Mouse (Mus musculus) embryonic facial prominence, embryonic 15.5 days (tissue): ENCODE results near the gene Fxn. TPM values are rescaled to one million over a fixed set of nuclear protein-coding genes. Genes with fewer than 3 reads are reported as not detected.
"Not testable (repeated sequence)": the region's sequence is repeated elsewhere in the genome, so short reads cannot be mapped to it uniquely, and the experiment has no call there.

Experiments used
- ATAC-seq: fragments of 200-750 bp; cut with Nextera tagmentation; 2 replicates; pipeline ENCODE4 v1.8.0; 2017; ENCODE audit warnings: low read depth, moderate TSS enrichment; ENCODE audit not compliant: insufficient number of reproducible peaks, low FRiP score, low TSS enrichment
- H3K27ac ChIP-seq: fragments of 300-500 bp; sonication (generic); replicated peaks from 2 replicates; pipeline ENCODE4 v1.5.1; 2015; ENCODE audit warnings: mild to moderate bottlenecking, inconsistent platforms
- H3K27me3 ChIP-seq: fragments of 300-500 bp; sonication (generic); 2 replicates; pipeline ENCODE4 v1.6.1; 2015; ENCODE audit warnings: inconsistent platforms
- H3K36me3 ChIP-seq: fragments of 300-500 bp; sonication (generic); 2 replicates; pipeline ENCODE4 v1.6.1; 2015; ENCODE audit warnings: mild to moderate bottlenecking, inconsistent platforms
- H3K4me1 ChIP-seq: fragments of 300-500 bp; sonication (generic); 2 replicates; pipeline ENCODE4 v1.6.1; 2015; ENCODE audit warnings: inconsistent platforms
- H3K4me2 ChIP-seq: fragments of 300-500 bp; sonication (generic); replicated peaks from 2 replicates; pipeline ENCODE4 v1.6.1; 2015; ENCODE audit warnings: mild to moderate bottlenecking, inconsistent platforms
- H3K4me3 ChIP-seq: fragments of 300-500 bp; sonication (generic); replicated peaks from 2 replicates; pipeline ENCODE4 v1.5.1; 2015; ENCODE audit warnings: mild to moderate bottlenecking, inconsistent platforms
- H3K9ac ChIP-seq: fragments of 300-500 bp; sonication (generic); 2 replicates; pipeline ENCODE4 v1.6.1; 2015; ENCODE audit warnings: inconsistent platforms
- H3K9me3 ChIP-seq: fragments of 300-500 bp; sonication (generic); replicated peaks from 2 replicates; pipeline ENCODE4 v1.6.1; 2016; ENCODE audit warnings: inconsistent platforms
- WGBS: fragments of 180-500 bp; shearing (Covaris S2); methylation state at CpG from one replicate; pipeline ENCODE4 v1.1.7; 2015; 5-methylcytosine and 5-hydroxymethylcytosine counted together
- polyA plus RNA-seq: library from polyadenylated mRNA; unstranded; fragments of >200 nt; fragmentation: Nextera tagmentation; extraction: Ambion mirVana; gene quantifications from 2 replicates; pipeline ENCODE4 v1.2.1, GENCODE M21; 2015

The Fxn gene
- polyA plus RNA-seq, 1 experiment from 2014 or later: 39.9 TPM

- Histone ChIP-seq H3K4me2 (no peak overlapping the region), H3K27me3 (no peaks in the 10 kb centered on the region), H3K4me1 (peaks cover 5% of the 10 kb centered on the region; the same call in 1 of the 2 replicates), H3K9me3 (no peaks in the 10 kb centered on the region), H3K9ac (no peak overlapping the region), H3K36me3 (no peaks in the 10 kb centered on the region), H3K27ac (no peak overlapping the region), H3K4me3 (no peak overlapping the region)
- no peak for ATAC-seq
- 71% methylated on average over 8 of the region's 8 CpGs for whole genome bisulfite sequencing
Observed at GRCm38 (mm10) chr19:24241271-24241670, 39.1 kb downstream of the Fxn start.

GRCm38 (mm10) chr19:24238011-24238410 is 42.4 kb downstream of the Fxn start:
- Histone ChIP-seq H3K9me3 (no peaks in the 10 kb centered on the region), H3K4me2 (no peak overlapping the region), H3K27ac (no peak overlapping the region), H3K27me3 (no peaks in the 10 kb centered on the region), H3K4me1 (peaks cover 5% of the 10 kb centered on the region; the same call in 1 of the 2 replicates), H3K9ac (no peak overlapping the region), H3K4me3 (no peak overlapping the region), H3K36me3 (no peaks in the 10 kb centered on the region)
- ATAC-seq: no peak
- 80% methylated on average over 4 of the region's 4 CpGs for WGBS

- WGBS: 86% methylated on average over 1 of the region's 1 CpGs
- H3K9ac ChIP-seq, ATAC-seq: not testable (repeated sequence)
Observed at GRCm38 (mm10) chr19:24232356-24232755, 48.0 kb downstream of the Fxn start.

GRCm38 (mm10) chr19:24225305-24225696 is 55.1 kb downstream of the Fxn start:
- Histone ChIP-seq H3K4me2 (peak overlapping the region; percentile 91), H3K4me3 (peak overlapping the region; percentile 54), H3K9me3 (no peaks in the 10 kb centered on the region), H3K4me1 (peaks cover 16% of the 10 kb centered on the region; the same call in 1 of the 2 replicates), H3K27ac (peak overlapping the region; percentile 75; the same call in 1 of the 2 replicates), H3K36me3 (no peaks in the 10 kb centered on the region), H3K9ac (no peak overlapping the region), H3K27me3 (peaks cover 31% of the 10 kb centered on the region)
- no peak for ATAC-seq
- WGBS: 2% methylated on average over 17 of the region's 17 CpGs

More at GRCm38 (mm10) chr19:24232356-24232755, 48.0 kb downstream of the Fxn start:
- H3K27ac ChIP-seq, H3K4me2 ChIP-seq, H3K27me3 ChIP-seq, H3K36me3 ChIP-seq, H3K4me1 ChIP-seq, H3K4me3 ChIP-seq, H3K9me3 ChIP-seq: not testable (repeated sequence)

GRCm38 (mm10) chr19:24224500-24225304 is 55.7 kb downstream of the Fxn start, which contains the start of gene Tjp2:
TSS of gene Tjp2 (minus strand) at chr19:24225030.
- peak; percentile 60 for ATAC-seq
- Histone ChIP-seq H3K27me3 (peaks cover 31% of the 10 kb centered on the region), H3K9ac (peak within 1 kb of the TSS; percentile 33), H3K36me3 (no peaks in the 10 kb centered on the region), H3K9me3 (no peaks in the 10 kb centered on the region), H3K4me1 (peaks cover 16% of the 10 kb centered on the region; the same call in 1 of the 2 replicates), H3K27ac (peak within 1 kb of the TSS; percentile 75), H3K4me2 (peak within 1 kb of the TSS; percentile 91), H3K4me3 (peak within 1 kb of the TSS; percentile 54)
- under 1% methylated on average over 58 of the region's 59 CpGs for WGBS

- WGBS: 13% methylated on average over 11 of the region's 11 CpGs
- Histone ChIP-seq H3K4me3 (peak overlapping the region; percentile 54), H3K27ac (peak overlapping the region; percentile 75; the same call in 1 of the 2 replicates), H3K27me3 (peaks cover 31% of the 10 kb centered on the region), H3K9ac (no peak overlapping the region), H3K4me2 (peak overlapping the region; percentile 91), H3K9me3 (no peaks in the 10 kb centered on the region), H3K4me1 (peaks cover 16% of the 10 kb centered on the region; the same call in 1 of the 2 replicates), H3K36me3 (no peaks in the 10 kb centered on the region)
- no peak for ATAC-seq
Observed at GRCm38 (mm10) chr19:24223851-24224251, 56.6 kb downstream of the Fxn start.

GRCm38 (mm10) chr19:24221455-24221854 is 59.0 kb downstream of the Fxn start:
- H3K36me3 ChIP-seq: no peaks in the 10 kb centered on the region
- no peak overlapping the region for H3K9ac ChIP-seq
- peaks cover 16% of the 10 kb centered on the region; the same call in 1 of the 2 replicates for H3K4me1 ChIP-seq
- H3K9me3 ChIP-seq: no peaks in the 10 kb centered on the region
- 79% methylated on average over 4 of the region's 4 CpGs for WGBS
- H3K4me2 ChIP-seq: no peak overlapping the region
- H3K4me3 ChIP-seq: no peak overlapping the region
- no peak for ATAC-seq
- no peak overlapping the region for H3K27ac ChIP-seq
- H3K27me3 ChIP-seq: peaks cover 28% of the 10 kb centered on the region

- H3K4me1 ChIP-seq: peaks cover 16% of the 10 kb centered on the region; the same call in 1 of the 2 replicates
- H3K4me2 ChIP-seq: no peak overlapping the region
- WGBS: 45% methylated on average over 14 of the region's 14 CpGs
- no peak overlapping the region for H3K27ac ChIP-seq
- H3K27me3 ChIP-seq: peaks cover 27% of the 10 kb centered on the region
- H3K36me3 ChIP-seq: no peaks in the 10 kb centered on the region
- no peak overlapping the region for H3K9ac ChIP-seq
- no peak for ATAC-seq
- H3K9me3 ChIP-seq: no peaks in the 10 kb centered on the region
- no peak overlapping the region for H3K4me3 ChIP-seq
Observed at GRCm38 (mm10) chr19:24220795-24221445, 59.5 kb downstream of the Fxn start.

- H3K9ac ChIP-seq: no peak overlapping the region
- H3K4me1 ChIP-seq: 0 out of 2 replicates have a peak, but pooled peaks cover 2% of the 10 kb centered on the region
- H3K4me2 ChIP-seq: no peak overlapping the region
- no peak overlapping the region for H3K27ac ChIP-seq
- H3K36me3 ChIP-seq: no peaks in the 10 kb centered on the region
- no peaks in the 10 kb centered on the region for H3K9me3 ChIP-seq
- H3K27me3 ChIP-seq: peaks cover 7% of the 10 kb centered on the region
- 67% methylated on average over 9 of the region's 9 CpGs for WGBS
- ATAC-seq: no peak
- no peak overlapping the region for H3K4me3 ChIP-seq
Observed at GRCm38 (mm10) chr19:24219011-24219410, 61.4 kb downstream of the Fxn start.

- peaks cover under 1% of the 10 kb centered on the region; the same call in 1 of the 2 replicates for H3K27me3 ChIP-seq
- no peaks in the 10 kb centered on the region for H3K9me3 ChIP-seq
- H3K9ac ChIP-seq: no peak overlapping the region
- no peak overlapping the region for H3K4me2 ChIP-seq
- no peaks in the 10 kb centered on the region for H3K36me3 ChIP-seq
- H3K27ac ChIP-seq: no peak overlapping the region
- WGBS: 57% methylated on average over 2 of the region's 2 CpGs
- no peak overlapping the region for H3K4me3 ChIP-seq
- no peaks in the 10 kb centered on the region for H3K4me1 ChIP-seq
- ATAC-seq: no peak
Observed at GRCm38 (mm10) chr19:24218291-24218690, 62.1 kb downstream of the Fxn start.

- Histone ChIP-seq H3K27me3 (no peaks in the 10 kb centered on the region), H3K4me3 (no peak overlapping the region), H3K36me3 (no peaks in the 10 kb centered on the region), H3K9me3 (no peaks in the 10 kb centered on the region), H3K4me2 (no peak overlapping the region), H3K4me1 (no peaks in the 10 kb centered on the region), H3K27ac (no peak overlapping the region), H3K9ac (no peak overlapping the region)
- no peak for ATAC-seq
Observed at GRCm38 (mm10) chr19:24217851-24218250, 62.6 kb downstream of the Fxn start.
